Mouse (Mus musculus): Measurements from ENCODE around the gene Sptbn4.

The Sptbn4 gene

DNA sequence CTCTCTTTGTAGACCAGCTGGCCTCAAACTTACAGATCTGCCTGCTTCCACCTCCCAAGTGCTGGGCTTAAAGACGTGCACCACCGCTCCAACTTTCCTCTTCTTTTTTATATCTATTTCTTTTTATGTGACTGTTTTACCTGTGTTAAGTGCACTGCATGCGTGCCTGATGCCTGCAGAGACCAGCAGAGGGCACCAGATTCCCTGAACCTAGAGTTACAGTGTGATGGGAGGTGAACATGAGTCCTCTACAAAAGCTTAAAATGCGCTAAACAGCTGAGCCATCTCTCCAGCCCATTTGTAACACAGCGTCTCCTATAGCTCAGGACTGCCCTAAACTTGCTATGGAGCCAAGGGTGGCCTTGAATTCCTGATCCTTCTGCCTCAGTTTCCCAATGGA is 9.9 kb downstream of the Sptbn4 start:
- DNase-seq (ENCODE audit: extremely low read depth, low read depth, low spot score), result no peak

DNA sequence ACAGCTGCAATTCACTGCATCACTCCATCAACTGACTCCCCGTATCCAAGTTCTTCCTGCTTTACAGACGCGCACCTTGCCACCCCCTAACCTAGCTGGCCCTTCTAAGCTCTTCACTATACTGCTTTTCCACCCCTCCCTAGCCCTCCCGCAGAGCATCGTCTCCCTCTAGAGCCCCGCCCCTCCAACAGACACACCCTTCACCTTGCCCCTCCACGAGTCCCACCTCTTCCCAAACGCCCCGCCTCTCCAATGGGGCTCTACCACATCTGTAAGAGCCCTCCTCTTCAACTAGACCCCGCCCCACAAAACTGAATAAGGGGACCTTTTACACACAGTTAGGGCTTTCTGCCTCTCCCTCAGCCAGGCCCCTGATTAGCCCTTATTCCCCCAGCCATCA is 13.7 kb downstream of the Sptbn4 start:
- DNase-seq (ENCODE audit: extremely low read depth, low read depth, low spot score), result no peak

DNA sequence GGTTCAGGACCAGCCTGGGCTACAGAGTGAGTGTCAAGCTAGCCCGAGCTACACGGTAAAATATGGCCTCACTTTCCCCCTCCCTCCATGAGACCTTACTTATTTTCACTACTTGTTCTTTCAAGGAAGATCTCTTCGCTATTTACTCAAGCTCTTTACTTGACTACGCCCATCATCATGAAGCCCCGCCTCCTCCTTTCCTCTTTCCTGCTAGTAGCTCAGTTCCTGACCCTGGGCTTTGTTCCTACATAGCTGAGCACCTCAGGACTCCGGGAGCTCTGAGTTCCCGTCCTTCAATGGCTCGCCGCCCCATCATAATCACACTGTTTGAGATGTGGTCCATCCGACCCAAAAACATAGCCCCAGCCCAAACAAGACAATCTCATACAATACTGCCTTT is 14.1 kb downstream of the Sptbn4 start:
- DNase-seq (ENCODE audit: extremely low read depth, low read depth, low spot score), result no peak

GRCm38 (mm10) chr7:27429135-27429534 is 18.4 kb downstream of the Sptbn4 start:
- DNase-seq (ENCODE audit: extremely low read depth, low read depth, low spot score), result no peak

DNA sequence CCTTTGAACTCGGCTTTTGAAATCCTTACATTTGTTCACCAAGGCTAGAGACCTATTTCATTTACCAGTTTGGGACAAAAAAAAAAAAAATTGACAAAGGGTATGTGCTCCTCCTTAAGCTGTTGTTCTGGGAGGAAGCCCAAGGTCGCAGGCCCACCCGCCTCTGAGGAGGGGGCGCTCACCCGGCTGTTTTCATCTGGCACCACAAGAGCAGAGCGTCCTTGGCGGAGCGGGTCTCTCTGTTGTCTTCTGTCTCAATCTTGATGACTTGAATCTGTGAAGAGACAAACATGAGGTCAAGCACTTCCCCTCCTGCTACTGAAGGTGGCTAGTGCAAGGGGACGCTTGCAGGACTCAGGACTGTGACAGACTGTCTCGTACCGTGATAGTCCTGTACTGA is 19.5 kb downstream of the Sptbn4 start:
- no peak for DNase-seq (ENCODE audit: extremely low read depth, low read depth, low spot score)

- DNase-seq (ENCODE audit: extremely low read depth, low read depth, low spot score), result no peak
Measured at GRCm38 (mm10) chr7:27427387-27427786, 20.1 kb downstream of the Sptbn4 start.

DNA sequence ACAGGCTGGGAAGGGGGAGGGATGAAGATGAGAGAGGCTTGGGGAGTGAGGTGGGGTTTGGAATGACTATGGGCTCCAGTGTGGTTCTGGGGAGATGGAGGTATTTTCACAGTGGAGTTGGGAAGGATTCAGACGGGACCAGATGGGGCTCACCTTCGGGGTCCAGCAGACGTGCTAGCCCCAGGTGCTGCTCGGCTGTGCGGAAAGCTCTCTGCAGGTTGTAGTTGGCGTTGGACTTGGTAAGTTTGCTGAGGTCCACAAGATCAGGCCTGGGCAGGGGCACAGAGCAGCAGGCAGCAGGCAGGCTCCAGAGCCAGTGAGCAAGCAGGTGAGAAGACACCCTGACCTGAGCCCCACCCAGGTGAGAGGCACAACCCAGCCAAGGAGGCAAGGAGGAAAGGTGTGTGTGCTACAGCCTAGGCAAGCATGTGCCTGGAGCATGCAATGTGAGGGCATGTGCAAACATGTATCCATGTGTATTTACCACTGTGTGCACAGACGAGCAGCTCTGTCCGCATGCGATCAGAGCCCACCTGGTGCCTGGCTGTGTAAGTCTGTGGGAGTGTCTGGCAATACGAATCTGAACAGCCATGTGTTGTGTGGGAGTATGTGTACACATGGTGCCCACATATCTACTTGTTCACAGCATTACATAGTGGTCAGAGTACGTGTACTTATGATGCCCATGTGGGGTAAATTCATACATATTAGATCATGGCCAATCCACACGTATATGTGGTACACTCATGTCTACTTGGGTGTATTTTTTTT is 23.7 kb downstream of the Sptbn4 start:
- no peak for DNase-seq (ENCODE audit: extremely low read depth, low read depth, low spot score)

- no peak for DNase-seq (ENCODE audit: extremely low read depth, low read depth, low spot score)
Measured at GRCm38 (mm10) chr7:27419101-27419500, 28.4 kb downstream of the Sptbn4 start.

DNA sequence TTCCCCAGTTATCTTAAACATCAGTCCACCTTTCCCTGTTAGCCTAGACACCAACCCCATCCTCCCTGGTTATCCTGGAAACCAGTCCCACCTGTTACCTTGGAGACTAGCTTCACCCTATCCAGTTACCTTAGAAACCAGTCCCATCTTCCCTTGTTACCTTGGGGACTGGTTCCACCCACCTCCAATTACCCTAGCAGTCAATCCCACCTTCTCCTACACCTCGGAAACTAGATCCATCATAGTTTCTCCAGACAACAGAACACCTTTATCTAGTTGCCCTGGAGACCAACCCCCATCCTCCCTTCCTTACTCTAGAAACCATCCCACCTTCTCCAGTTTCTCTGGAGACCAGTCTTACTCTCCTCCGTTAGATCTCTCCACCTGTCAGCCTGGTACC is 30.3 kb downstream of the Sptbn4 start:
- DNase-seq (ENCODE audit: extremely low read depth, low read depth, low spot score), result no peak

GRCm38 (mm10) chr7:27408379-27409176 is 38.9 kb downstream of the Sptbn4 start:
- DNase-seq (ENCODE audit: extremely low read depth, low read depth, low spot score), result no peak

DNA sequence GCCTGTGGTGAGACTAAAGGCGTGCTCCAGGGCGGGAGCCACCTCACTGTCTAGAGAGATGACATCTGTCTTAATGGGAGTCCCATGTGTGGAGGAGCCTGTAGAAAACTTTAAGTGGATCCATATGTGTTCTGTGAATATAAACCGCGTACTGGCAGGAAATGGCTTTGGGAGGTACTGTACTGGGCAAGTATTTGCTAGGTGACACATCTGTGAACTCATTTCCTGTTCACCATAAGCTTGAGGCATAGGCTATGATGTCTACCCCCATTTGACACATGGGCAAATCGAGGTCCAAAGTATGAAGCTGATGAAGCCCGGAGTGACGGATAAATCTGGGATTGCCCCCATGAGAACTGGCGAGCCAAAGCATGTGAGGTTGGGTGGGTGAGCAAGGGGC is 39.7 kb downstream of the Sptbn4 start:
- DNase-seq (ENCODE audit: extremely low read depth, low read depth, low spot score), result no peak

GRCm38 (mm10) chr7:27406481-27406880 is 41.0 kb downstream of the Sptbn4 start:
- DNase-seq (ENCODE audit: extremely low read depth, low read depth, low spot score), result no peak

DNA sequence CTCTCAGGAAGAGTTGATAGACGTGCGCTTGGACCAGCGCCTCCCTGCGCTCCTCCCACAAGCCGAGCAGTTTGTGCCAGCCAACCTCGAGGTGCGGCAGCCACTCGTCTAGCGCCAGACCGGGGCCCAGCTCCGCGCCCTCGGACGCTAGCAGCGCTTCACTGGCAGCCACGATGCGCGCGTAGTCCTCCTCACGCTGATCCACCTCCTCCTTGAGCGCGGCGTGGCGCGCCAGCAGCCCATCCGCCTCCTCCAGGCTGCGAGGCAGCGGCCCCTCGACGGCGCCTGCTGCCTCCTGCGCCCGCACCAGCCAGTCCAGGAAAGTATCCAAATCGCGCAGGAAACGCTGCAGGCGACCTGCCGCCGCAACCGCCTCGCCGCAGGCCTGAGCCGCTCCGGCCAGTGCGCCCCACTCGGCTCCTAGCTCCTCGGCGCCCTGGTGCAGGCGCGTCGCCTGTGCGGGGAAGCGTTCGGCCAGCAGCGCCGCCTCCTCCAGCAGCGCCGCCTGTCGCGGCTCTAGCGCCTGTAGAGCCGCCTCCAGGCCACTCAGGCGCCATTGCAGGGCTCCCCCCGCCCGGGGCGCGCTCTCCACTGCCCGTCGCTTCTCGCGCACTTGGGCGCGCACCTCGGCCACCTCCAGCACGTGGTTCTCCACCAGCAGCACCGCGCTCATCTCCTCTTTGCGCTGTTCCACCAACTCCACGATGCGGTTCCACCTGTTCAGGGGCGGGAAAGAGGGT is 43.1 kb downstream of the Sptbn4 start:
- no peak for DNase-seq (ENCODE audit: extremely low read depth, low read depth, low spot score)

DNA sequence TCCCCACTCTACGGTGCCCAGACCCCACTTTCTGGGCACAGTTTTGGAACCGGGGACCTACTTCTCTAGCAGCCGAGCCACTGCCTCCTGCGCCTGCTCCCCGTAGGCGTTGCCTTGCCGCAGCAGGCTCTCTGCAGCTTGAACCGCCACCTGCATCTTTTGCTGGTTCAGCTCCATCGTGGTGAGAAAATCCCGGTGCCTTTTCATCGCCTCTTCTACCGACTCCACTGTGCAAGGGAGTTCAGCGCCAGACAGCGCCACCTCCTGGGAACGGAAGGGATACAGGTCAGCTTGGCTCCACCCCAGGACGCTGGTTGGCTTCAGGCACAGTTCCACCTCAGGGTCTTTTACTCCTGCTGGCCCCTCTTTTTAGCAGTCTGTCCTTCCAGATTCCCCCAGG is 44.8 kb downstream of the Sptbn4 start:
- DNase-seq (ENCODE audit: extremely low read depth, low read depth, low spot score), result no peak

DNA sequence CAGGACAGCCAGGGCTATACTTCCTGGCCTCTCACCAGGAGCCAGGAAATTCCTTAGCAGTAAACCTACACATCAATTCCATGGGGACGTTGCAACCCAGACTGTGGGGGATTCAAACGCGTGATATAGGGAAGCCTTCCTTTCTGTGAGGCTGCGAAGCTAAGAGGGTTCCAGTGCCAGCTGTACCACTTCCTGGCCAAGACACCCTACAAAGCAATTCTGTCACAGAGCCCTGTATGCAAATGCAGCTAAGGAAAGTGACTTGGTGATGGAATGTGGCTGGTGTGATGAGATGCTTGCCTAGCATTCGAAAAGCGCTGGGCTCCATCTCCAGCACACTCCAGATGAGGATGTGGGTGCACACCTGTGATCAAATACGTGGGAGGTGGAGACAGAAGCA is 46.9 kb downstream of the Sptbn4 start:
- DNase-seq (ENCODE audit: extremely low read depth, low read depth, low spot score), result no peak

GRCm38 (mm10) chr7:27397048-27397949 is 50.2 kb downstream of the Sptbn4 start:
- no peak for DNase-seq (ENCODE audit: extremely low read depth, low read depth, low spot score)

- DNase-seq (ENCODE audit: extremely low read depth, low read depth, low spot score), result no peak
Measured at GRCm38 (mm10) chr7:27396184-27397047, 51.1 kb downstream of the Sptbn4 start.

GRCm38 (mm10) chr7:27395521-27396183 is 51.8 kb downstream of the Sptbn4 start:
- no peak for DNase-seq (ENCODE audit: extremely low read depth, low read depth, low spot score)

- DNase-seq (ENCODE audit: extremely low read depth, low read depth, low spot score), result no peak
Measured at GRCm38 (mm10) chr7:27391416-27391815, 56.1 kb downstream of the Sptbn4 start.
